Mouse (Mus musculus) myocyte (in vitro differentiated cells): Measurements from ENCODE around the gene Ncoa5.

Experiments used
- E2F4 ChIP-seq: IDR thresholded peaks from one replicate; pipeline ENCODE4 v1.6.1; 2011; ENCODE audit warnings: mild to moderate bottlenecking, control low read depth, moderate library complexity; ENCODE audit not compliant: insufficient read depth
- MAX ChIP-seq: IDR thresholded peaks from one replicate; pipeline ENCODE4 v1.6.1; 2011; ENCODE audit warnings: low read depth, mild to moderate bottlenecking, control low read depth
- MYOD1 ChIP-seq, 3 experiments: IDR thresholded peaks; one replicate each; pipeline ENCODE4 v1.6.1; 2011; ENCODE audit warnings: control low read depth in 2 of 3, low read depth in 2 of 3, mild to moderate bottlenecking in 2 of 3, moderate library complexity in 1 of 3; ENCODE audit not compliant: insufficient read length in 2 of 3, control insufficient read depth in 1 of 3
- MYOG ChIP-seq, 3 experiments: IDR thresholded peaks; one replicate each; pipeline ENCODE4 v1.6.1; 2011; ENCODE audit warnings: control low read depth in 2 of 3, low read depth in 2 of 3, mild to moderate bottlenecking in 2 of 3; ENCODE audit not compliant: insufficient read length in 2 of 3, control insufficient read depth in 1 of 3, insufficient read depth in 1 of 3
- POLR2A ChIP-seq: IDR thresholded peaks from one replicate; pipeline ENCODE4 v1.6.1; 2011; ENCODE audit warnings: low read depth, mild to moderate bottlenecking, control low read depth, moderate library complexity; ENCODE audit not compliant: insufficient read length
- POLR2AphosphoS2 ChIP-seq: IDR thresholded peaks from one replicate; pipeline ENCODE4 v1.6.1; 2011; ENCODE audit warnings: low read depth, control low read depth; ENCODE audit not compliant: insufficient read length
- SRF ChIP-seq: IDR thresholded peaks from one replicate; pipeline ENCODE4 v1.6.1; 2011; ENCODE audit warnings: low read depth; ENCODE audit not compliant: control insufficient read depth, insufficient read length
- TCF12 ChIP-seq: IDR thresholded peaks from one replicate; pipeline ENCODE4 v1.6.1; 2011; ENCODE audit warnings: mild to moderate bottlenecking, control low read depth; ENCODE audit not compliant: poor library complexity, insufficient read depth, severe bottlenecking
- TCF3 ChIP-seq: IDR thresholded peaks from one replicate; pipeline ENCODE4 v1.6.1; 2011; ENCODE audit warnings: low read depth, control low read depth; ENCODE audit not compliant: insufficient read length
- USF1 ChIP-seq: IDR thresholded peaks from one replicate; pipeline ENCODE4 v1.6.1; 2011; ENCODE audit warnings: low read depth, mild to moderate bottlenecking, control low read depth, moderate library complexity

- no peak for TF ChIP-seq POLR2A
- TF ChIP-seq POLR2AphosphoS2, result no peak
- no peak for TF ChIP-seq MAX
- no peak for TF ChIP-seq MYOG (IDR thresholded peaks at IDR 0.05; ENCODE audit: control insufficient read depth in 1 of 3, insufficient read depth in 1 of 3, insufficient read length in 2 of 3, low read depth in 2 of 3)
- no peak for TF ChIP-seq USF1
- TF ChIP-seq E2F4, result no peak
- TF ChIP-seq TCF12, result no peak
- TF ChIP-seq TCF3, result no peak
- TF ChIP-seq SRF, result no peak
- TF ChIP-seq MYOD1 (IDR thresholded peaks at IDR 0.05; ENCODE audit: control insufficient read depth in 1 of 3, insufficient read length in 2 of 3, low read depth in 2 of 3), result no peak
These were observed 65.3 kb downstream of the Ncoa5 start for GRCm38 (mm10) chr2:164969348-164969781.
